Mouse (Mus musculus): ENCODE data around the gene Gdf15. TPM values are rescaled to one million over a fixed set of nuclear protein-coding genes. Genes with fewer than 3 reads are reported as not detected.

Gene Gdf15
- polyA plus RNA-seq, 1 experiment from 2014 or later: not detected

DNA sequence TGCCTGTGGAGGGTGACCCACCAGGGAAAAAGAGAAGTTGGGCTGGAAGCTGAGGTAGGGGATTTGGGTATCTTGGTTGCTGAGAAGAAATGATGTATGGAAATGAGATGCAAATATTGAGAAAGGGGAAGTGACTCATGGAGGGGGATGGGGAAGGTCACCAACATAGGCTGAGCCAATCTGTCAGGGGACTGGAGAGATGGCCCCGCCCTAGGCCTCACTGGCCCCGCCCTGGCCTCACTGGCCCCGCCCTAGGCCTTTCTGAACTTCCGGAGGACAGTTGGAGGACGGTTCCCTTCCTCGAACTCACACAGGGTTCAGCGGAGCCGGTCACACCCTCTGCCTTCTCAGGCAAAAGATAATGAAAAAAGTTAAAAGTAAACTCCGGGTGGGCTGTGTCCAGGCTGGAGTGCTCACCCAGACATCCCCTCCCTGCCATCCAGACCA, 13.3 kb downstream of the Gdf15 start:
- no peak for ATAC-seq (ENCODE audit: low read depth)
- peaks cover 20% of the 10 kb centered on the region for H3K27me3 ChIP-seq
- H3K4me3 ChIP-seq: no peak overlapping the region
- no peak overlapping the region for H3K9ac ChIP-seq
- 29% methylated on average over 9 of the region's 9 CpGs for WGBS
- H3K4me1 ChIP-seq (replicated peaks): no peaks in the 10 kb centered on the region
- no peak overlapping the region for H3K4me2 ChIP-seq
- no peak overlapping the region for H3K27ac ChIP-seq (replicated peaks)
- H3K36me3 ChIP-seq: no peaks in the 10 kb centered on the region
- H3K9me3 ChIP-seq: no peaks in the 10 kb centered on the region

DNA sequence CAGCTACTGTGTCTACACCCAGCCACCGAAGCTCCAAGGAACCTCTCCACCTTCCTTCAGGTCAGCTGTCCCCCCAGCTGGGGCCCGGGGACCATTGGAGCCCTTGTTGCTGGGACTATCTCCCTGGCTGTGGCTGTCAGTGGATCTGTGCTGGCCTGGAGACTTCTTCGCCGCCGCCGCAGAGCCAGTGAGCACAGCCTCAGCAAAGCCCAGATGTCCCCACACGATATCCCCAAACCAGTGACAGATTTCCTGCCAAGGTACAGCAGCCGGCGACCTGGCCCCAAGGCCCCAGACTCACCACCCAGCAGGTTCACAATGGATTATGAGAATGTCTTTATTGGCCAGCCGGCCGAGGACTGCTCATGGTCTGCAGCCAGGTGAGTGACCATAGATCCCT, 14.3 kb downstream of the Gdf15 start:
- ATAC-seq (ENCODE audit: low read depth): no peak
- WGBS: 83% methylated on average over 11 of the region's 11 CpGs
- Histone ChIP-seq H3K9me3 (no peaks in the 10 kb centered on the region), H3K27me3 (peaks cover 20% of the 10 kb centered on the region), H3K36me3 (no peaks in the 10 kb centered on the region), H3K9ac (no peak overlapping the region), H3K4me3 (no peak overlapping the region), H3K4me1 (replicated peaks) (no peaks in the 10 kb centered on the region), H3K27ac (replicated peaks) (no peak overlapping the region), H3K4me2 (no peak overlapping the region)

DNA sequence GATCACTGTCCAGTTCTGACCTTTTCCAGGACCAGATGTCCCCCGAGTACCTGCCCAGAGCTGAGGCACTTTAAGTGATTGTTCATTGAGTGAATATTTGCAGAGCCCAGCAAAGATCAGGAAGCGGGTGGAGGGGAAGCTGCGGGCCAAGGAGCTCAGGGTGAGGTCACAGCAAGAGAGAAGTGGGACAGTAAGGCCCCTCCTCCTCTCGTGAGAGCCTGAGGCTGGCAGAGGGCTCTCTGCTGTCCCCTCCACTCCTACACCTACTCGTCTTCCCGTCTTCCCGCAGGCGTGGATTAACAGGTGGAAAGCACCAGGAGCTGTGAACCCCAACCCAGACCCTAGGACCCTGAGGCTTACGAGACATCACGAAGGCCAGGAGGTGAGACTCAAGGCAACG, 15.6 kb downstream of the Gdf15 start:
- Histone ChIP-seq H3K27ac (replicated peaks) (no peak overlapping the region), H3K4me1 (replicated peaks) (peaks cover 5% of the 10 kb centered on the region), H3K9me3 (no peaks in the 10 kb centered on the region), H3K36me3 (no peaks in the 10 kb centered on the region), H3K9ac (no peak overlapping the region), H3K27me3 (peaks cover 11% of the 10 kb centered on the region), H3K4me2 (no peak overlapping the region), H3K4me3 (no peak overlapping the region)
- 61% methylated on average over 11 of the region's 11 CpGs for WGBS
- ATAC-seq (ENCODE audit: low read depth): no peak

DNA sequence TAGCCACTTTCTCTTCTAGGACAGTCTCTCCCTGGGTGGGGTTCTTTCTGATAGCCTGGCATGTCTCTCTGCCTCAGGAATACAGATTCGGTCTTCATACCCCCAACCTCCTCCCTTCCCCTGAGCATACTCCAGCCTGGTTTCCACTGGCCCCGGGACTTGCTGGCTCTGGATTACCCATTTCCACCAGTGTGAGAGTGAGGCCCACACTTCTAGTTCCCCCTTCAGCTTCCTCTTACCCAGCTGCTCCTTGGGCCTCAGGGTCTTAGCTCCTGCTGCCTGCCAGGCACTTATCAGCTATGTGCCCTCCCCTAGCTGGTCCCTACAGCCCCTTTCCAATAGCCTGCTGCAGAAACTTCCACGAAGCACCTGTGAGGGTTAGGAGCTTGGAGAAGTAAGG, 16.4 kb downstream of the Gdf15 start, which contains the start of gene Lrrc25:
Lrrc25 (plus strand) TSS at position 262 of the 400 bp plus-strand sequence.
- Histone ChIP-seq H3K4me2 (no peak within 1 kb of the TSS), H3K4me3 (no peak within 1 kb of the TSS), H3K27ac (replicated peaks) (no peak within 1 kb of the TSS), H3K9ac (no peak within 1 kb of the TSS), H3K4me1 (replicated peaks) (peaks cover 13% of the 10 kb centered on the region), H3K36me3 (no peaks in the 10 kb centered on the region), H3K27me3 (peaks cover 7% of the 10 kb centered on the region; the same call in 1 of the 2 replicates), H3K9me3 (no peaks in the 10 kb centered on the region)
- ATAC-seq (ENCODE audit: low read depth): no peak
- 91% methylated on average over 3 of the region's 3 CpGs for WGBS

DNA sequence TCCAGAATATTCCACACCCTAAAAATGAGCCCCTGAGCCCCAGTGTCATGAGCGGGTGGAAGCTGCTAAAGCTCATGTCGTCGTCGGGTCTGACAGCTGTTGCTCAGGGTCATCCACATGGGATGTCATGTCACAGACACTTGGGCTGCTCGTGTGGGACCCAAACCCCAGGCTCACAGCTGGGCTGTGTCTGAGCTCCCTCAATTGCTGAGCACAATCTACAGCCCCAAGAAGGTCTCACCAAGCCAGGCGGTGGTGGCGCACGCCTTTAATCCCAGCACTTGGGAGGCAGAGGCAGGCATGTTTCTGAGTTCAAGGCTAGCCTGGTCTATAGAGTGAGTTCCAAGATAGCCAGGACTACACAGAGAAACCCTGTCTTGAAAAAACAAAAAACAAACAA, 17.0 kb downstream of the Gdf15 start:
- no peak overlapping the region for H3K4me2 ChIP-seq
- H3K36me3 ChIP-seq: no peaks in the 10 kb centered on the region
- H3K9ac ChIP-seq: no peak overlapping the region
- no peak overlapping the region for H3K27ac ChIP-seq (replicated peaks)
- peaks cover 2% of the 10 kb centered on the region; the same call in 1 of the 2 replicates for H3K27me3 ChIP-seq
- no peaks in the 10 kb centered on the region for H3K9me3 ChIP-seq
- WGBS: 86% methylated on average over 8 of the region's 8 CpGs
- peaks cover 19% of the 10 kb centered on the region for H3K4me1 ChIP-seq (replicated peaks)
- ATAC-seq (ENCODE audit: low read depth): no peak
- H3K4me3 ChIP-seq: no peak overlapping the region

DNA sequence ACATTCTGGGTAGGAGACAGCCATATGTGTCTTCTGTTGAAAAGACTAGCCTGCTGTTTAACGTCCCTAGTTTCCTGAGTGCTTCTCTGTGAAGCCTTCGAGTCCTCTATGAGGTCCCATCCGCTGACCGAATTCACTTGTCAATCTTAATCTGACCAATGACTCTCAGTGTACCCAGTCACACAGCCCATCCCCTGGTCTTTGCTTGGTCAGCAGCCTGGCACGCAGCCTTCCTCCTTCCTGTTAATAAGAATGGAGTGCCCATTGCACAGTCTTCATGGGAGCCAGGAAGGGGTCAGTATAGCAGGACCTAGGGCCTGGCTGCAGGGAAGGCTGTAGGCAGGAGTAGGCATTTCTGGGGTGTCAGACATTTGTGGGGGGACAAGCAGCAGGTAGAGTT, 17.8 kb downstream of the Gdf15 start:
- Histone ChIP-seq H3K27me3 (no peaks in the 10 kb centered on the region), H3K9me3 (no peaks in the 10 kb centered on the region), H3K36me3 (no peaks in the 10 kb centered on the region), H3K4me1 (replicated peaks) (peaks cover 27% of the 10 kb centered on the region), H3K4me2 (no peak overlapping the region), H3K4me3 (no peak overlapping the region), H3K9ac (no peak overlapping the region), H3K27ac (replicated peaks) (no peak overlapping the region)
- no peak for ATAC-seq (ENCODE audit: low read depth)
- 63% methylated on average over 5 of the region's 5 CpGs for WGBS

DNA sequence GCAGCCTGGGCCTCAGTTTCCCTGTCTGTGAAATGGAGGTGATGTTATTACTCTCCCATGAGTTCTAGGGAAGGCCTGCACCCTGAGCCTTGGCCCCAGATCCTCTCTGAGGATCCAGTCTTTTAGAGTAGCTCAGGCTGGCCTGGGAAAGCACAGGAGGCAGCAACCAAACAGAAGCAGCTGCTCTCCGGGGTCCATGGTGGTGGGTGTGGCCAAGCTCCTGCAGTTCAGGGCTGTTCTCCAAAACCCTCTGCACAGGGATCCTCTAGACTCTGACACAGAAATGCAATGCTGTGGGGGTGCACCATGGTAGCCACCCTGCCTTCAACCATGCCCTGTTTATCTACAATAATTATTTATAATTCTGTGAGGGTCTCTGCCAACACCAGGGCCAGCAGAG, 18.5 kb downstream of the Gdf15 start:
- no peak overlapping the region for H3K4me2 ChIP-seq
- H3K4me3 ChIP-seq: no peak overlapping the region
- no peaks in the 10 kb centered on the region for H3K9me3 ChIP-seq
- WGBS: 11% methylated on average over 1 of the region's 1 CpGs
- H3K36me3 ChIP-seq: no peaks in the 10 kb centered on the region
- no peak for ATAC-seq (ENCODE audit: low read depth)
- no peaks in the 10 kb centered on the region for H3K27me3 ChIP-seq
- H3K27ac ChIP-seq (replicated peaks): no peak overlapping the region
- peaks cover 34% of the 10 kb centered on the region for H3K4me1 ChIP-seq (replicated peaks)
- H3K9ac ChIP-seq: no peak overlapping the region

DNA sequence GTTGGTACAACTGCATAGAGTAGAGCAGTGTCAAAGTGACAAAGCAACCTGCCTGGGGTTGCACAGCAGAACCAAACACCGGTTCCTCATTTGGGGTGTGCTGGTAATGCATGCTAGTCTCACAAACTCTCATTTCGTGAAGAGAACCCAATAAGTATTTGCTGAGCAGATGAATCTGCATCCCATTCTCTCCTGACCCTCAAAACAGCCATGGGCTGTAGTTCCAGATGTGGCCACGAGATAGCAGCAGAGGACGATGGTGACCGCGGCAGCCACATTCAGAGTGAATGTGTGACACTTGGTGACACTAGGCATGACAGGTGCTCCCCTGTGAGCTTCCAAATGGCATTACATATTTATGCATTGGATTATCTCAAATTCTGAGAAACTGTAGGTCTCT, 20.4 kb downstream of the Gdf15 start:
- H3K4me2 ChIP-seq: peak overlapping the region; percentile 88
- H3K4me1 ChIP-seq (replicated peaks): peaks cover 49% of the 10 kb centered on the region
- under 1% methylated on average over 6 of the region's 6 CpGs for WGBS
- 0 out of 2 replicates have a peak, but pooled peaks have one; percentile 0 for ATAC-seq (ENCODE audit: low read depth)
- H3K36me3 ChIP-seq: no peaks in the 10 kb centered on the region
- no peaks in the 10 kb centered on the region for H3K9me3 ChIP-seq
- H3K27me3 ChIP-seq: no peaks in the 10 kb centered on the region
- peak overlapping the region; percentile 82 for H3K4me3 ChIP-seq
- peak overlapping the region; percentile 70 for H3K27ac ChIP-seq (replicated peaks)
- peak overlapping the region; percentile 61 for H3K9ac ChIP-seq

DNA sequence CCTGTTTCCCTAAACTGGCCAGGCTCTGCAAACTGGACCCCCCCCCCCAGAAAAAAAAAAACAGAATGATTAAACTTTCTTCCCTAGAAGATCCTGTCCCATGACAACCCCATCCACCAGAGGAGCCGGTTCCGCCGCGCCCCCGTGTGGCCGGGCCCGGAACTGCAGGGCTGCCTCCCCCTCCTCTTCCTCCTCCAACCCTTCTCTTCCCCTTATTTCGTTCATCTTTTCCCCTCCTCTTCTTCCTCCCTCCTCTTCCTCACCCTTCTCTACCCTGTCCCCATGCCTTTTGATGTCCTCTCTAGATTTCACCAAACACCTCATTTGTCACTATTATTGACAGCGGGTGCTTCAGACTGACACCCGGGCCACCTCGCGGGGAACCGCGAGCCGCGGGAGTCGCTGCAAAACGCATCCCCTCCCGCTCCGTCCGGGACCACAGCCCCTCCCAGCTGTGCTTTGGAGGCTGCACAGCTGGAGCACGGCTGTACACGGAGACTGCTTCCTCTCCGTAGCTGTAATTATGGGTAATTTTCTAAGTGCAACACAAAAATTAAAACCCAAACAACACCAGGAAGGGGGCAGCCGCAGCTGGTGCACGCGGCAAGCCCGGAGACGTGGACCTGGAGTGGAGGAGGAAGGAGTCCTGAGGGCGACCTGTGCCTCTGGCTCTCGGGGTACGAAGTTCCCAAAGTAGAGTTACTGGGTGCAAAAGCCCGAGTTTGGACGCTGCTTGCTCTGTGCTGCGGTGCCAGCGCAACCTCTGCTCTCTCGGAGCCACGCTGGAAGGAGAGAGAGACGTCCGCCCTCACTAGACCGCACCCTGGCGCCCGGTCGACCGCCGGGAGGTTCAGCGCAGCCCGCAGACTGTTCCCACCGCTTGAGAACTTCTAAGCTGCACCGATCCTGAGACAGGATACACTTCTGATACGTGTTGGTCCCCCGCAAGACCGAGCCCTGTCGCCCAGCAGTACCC, 21.2 kb downstream of the Gdf15 start:
- peak overlapping the region; percentile 93 for H3K27ac ChIP-seq (replicated peaks)
- H3K4me3 ChIP-seq: peak overlapping the region; percentile 82
- H3K27me3 ChIP-seq: no peaks in the 10 kb centered on the region
- WGBS: under 1% methylated on average over 54 of the region's 54 CpGs
- H3K4me1 ChIP-seq (replicated peaks): peaks cover 57% of the 10 kb centered on the region
- peak overlapping the region; percentile 88 for H3K4me2 ChIP-seq
- H3K9ac ChIP-seq: peak overlapping the region; percentile 68
- 0 out of 2 replicates have a peak, but pooled peaks have one; percentile 6 for ATAC-seq (ENCODE audit: low read depth)
- H3K9me3 ChIP-seq: no peaks in the 10 kb centered on the region
- no peaks in the 10 kb centered on the region for H3K36me3 ChIP-seq

DNA sequence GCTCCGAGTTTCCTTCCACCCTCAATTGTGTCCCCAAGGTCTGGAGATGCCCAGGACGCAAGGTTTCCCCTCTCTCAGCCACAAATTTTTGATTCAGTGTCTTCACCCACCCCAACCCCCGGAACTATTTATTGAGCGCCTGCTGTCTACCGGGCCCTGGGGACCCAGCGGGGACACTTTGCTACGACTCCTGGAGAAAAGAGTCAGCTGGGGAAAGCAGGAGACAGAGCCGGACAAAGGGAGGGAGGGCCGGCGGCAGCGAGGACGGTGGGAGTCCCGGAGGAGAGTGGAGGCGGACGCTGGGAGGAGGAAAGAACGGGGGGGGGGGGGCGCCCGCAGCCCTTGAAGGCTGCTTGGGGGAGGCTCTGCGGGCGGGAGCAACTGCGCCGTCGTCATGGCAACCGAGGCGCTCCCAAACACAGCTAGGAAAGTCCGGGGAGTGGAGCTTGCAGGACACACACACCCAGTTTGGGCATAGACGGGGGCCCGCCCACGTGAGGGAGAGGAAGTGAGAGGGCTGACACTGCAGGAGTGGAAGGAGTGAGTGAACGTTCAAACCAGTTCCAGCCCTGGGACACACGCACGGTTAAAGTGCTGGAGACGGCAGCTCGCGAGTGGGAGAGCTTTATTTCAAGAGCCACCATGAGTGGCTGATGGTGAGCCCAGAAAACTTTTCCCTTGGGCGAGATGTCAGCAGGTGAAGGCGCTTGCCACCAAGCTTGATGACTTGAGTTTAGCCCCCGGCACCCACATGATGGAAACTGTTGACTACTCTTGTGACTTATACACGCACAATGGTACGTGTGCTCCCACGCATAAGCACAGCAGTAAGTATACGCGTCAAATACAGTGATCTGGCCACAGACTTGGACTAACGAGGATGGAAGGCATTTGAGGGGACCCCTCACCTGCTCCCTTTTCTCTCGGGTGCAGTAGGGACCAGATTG, 22.1 kb downstream of the Gdf15 start:
- WGBS: under 1% methylated on average over 44 of the region's 45 CpGs
- peak; percentile 42 for ATAC-seq (ENCODE audit: low read depth)

DNA sequence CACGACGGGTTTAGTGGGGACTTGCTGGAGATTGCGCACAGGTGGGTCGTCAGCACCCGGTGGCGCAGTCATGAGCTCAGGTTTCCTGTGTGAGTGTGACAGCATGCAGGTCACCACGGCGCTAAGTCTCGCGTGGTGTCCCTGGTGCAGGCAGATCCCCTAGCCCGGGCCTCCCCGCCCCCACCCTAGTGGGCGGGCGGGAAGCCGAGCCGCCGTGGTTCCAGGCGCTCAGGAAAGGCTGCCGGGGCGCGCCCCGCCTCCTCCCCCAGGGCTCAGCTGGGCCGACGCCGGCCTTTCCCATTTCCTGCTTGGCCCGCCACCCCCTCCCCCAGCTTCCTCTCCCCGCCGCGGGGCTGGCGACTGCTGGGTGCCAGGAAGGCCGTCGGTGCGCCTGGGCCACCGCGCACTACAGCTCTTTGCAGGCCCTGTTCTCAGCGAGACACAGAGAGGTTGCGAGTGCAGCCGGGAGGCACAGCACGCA, 22.8 kb downstream of the Gdf15 start:
- 1% methylated on average over 39 of the region's 39 CpGs for WGBS
- Histone ChIP-seq H3K4me3 (peak overlapping the region; percentile 82), H3K27ac (replicated peaks) (peak overlapping the region; percentile 93), H3K9ac (peak overlapping the region; percentile 68), H3K27me3 (no peaks in the 10 kb centered on the region), H3K4me2 (peak overlapping the region; percentile 88), H3K36me3 (no peaks in the 10 kb centered on the region), H3K9me3 (no peaks in the 10 kb centered on the region), H3K4me1 (replicated peaks) (peaks cover 72% of the 10 kb centered on the region)
- ATAC-seq (ENCODE audit: low read depth): peak; percentile 45

More for the DNA sequence above, 22.1 kb downstream of the Gdf15 start:
- H3K9me3 ChIP-seq: no peaks in the 10 kb centered on the region
- H3K36me3 ChIP-seq: no peaks in the 10 kb centered on the region
- peak overlapping the region; percentile 82 for H3K4me3 ChIP-seq
- peak overlapping the region; percentile 88 for H3K4me2 ChIP-seq
- peaks cover 65% of the 10 kb centered on the region for H3K4me1 ChIP-seq (replicated peaks)
- H3K9ac ChIP-seq: peak overlapping the region; percentile 68
- H3K27ac ChIP-seq (replicated peaks): peak overlapping the region; percentile 93
- no peaks in the 10 kb centered on the region for H3K27me3 ChIP-seq
